8 mouse cellular contexts compared by ENCODE assay signal in the genomic region with DNA sequence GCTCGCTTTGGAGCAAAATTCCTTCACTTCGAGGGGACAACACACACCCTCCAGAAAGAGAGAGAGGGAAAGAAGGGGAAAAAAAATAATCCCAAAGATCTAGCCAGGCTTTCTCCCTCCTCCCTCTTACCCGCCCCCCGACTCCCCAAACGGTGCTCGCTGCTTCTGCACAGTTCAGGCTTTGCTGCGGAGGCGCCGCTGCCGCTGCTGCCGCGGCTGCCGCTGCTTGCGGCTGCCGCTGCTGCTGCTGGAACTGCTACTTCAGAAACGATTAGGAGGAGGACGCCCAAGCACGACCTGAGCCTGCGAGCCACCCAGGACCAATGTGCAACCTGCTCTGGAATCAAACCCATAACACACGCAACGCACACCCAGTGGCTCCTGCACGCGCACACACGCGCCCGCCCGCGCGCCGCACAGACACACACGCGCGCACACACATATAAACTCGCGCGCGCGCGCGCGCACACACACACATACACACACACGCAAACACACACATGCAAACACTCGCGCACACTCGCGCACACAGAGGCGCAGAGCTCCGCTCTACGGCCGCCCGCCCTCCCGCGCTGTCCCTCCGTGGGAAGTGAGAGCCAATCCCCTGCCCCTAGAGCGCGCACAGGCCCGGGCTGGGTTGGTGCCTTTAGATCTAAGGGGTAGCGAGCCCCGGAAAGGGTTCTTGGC. TPM values are rescaled to one million over a fixed set of nuclear protein-coding genes. Genes with fewer than 3 reads are reported as not detected.
DNase-seq lines count a peak whose midpoint lies in the region; ATAC-seq lines count a peak whose summit lies in the region.

A gene (minus strand): TSS at position 51 of the 687 bp plus-strand sequence.

- H3K4me3 ChIP-seq in forebrain, embryonic 15.5 days, result peak within 1 kb of the TSS; percentile 85
- H3K4me3 ChIP-seq in intestine, embryonic 15.5 days (replicated peaks), result peak within 1 kb of the TSS; percentile 68

- no peaks in the 10 kb centered on the region for H3K27me3 ChIP-seq in forebrain, embryonic 15.5 days
- H3K27me3 ChIP-seq in intestine, embryonic 15.5 days (replicated peaks), result no peaks in the 10 kb centered on the region

- H3K9me3 ChIP-seq in forebrain, embryonic 15.5 days, result no peaks in the 10 kb centered on the region
- no peaks in the 10 kb centered on the region for H3K9me3 ChIP-seq in intestine, embryonic 15.5 days

- ATAC-seq in forebrain, embryonic 15.5 days (replicated peaks), result peak; percentile 96
- ATAC-seq in intestine, embryonic 15.5 days, result peak; percentile 94

- H3K4me2 ChIP-seq in forebrain, embryonic 15.5 days (replicated peaks), result peak within 1 kb of the TSS; percentile 83
- H3K4me2 ChIP-seq in intestine, embryonic 15.5 days (replicated peaks), result peak within 1 kb of the TSS; percentile 91

- H3K4me1 ChIP-seq in forebrain, embryonic 15.5 days, result peaks cover 22% of the 10 kb centered on the region
- no peaks in the 10 kb centered on the region; the same call in 1 of the 2 replicates for H3K4me1 ChIP-seq in intestine, embryonic 15.5 days (replicated peaks)

- under 1% methylated on average over 59 of the region's 59 CpGs for WGBS in forebrain, embryonic 15.5 days
- under 1% methylated on average over 59 of the region's 59 CpGs for WGBS in intestine, embryonic 15.5 days

- H3K9ac ChIP-seq in forebrain, embryonic 15.5 days (replicated peaks), result peak within 1 kb of the TSS; percentile 85
- H3K9ac ChIP-seq in intestine, embryonic 15.5 days, result peak within 1 kb of the TSS; percentile 57

- DNase-seq in gastrocnemius, postnatal 10 days, result peak; percentile 27
- DNase-seq in gastrocnemius, adult 18-20 months (ENCODE audit: low spot score), result no peak
- peak; percentile 64 for DNase-seq in cerebellum, adult 11 months
- peak; percentile 20 for DNase-seq in liver
- DNase-seq in ovary, postnatal 14 days (ENCODE audit: low spot score), result peak; percentile 9
- no peak for DNase-seq in thymus, postnatal 10 days (ENCODE audit: low spot score in 2 of 2)

- no peaks in the 10 kb centered on the region for H3K36me3 ChIP-seq in forebrain, embryonic 15.5 days
- H3K36me3 ChIP-seq in intestine, embryonic 15.5 days, result no peaks in the 10 kb centered on the region

- peak within 1 kb of the TSS; percentile 97 for H3K27ac ChIP-seq in forebrain, embryonic 15.5 days (replicated peaks)
- peak within 1 kb of the TSS; percentile 79 for H3K27ac ChIP-seq in intestine, embryonic 15.5 days

RNA-seq across cellular contexts. Expression of the gene that starts here (rescaled TPM):
- 1 to 10 TPM in 1 of 2 experiments, under 1 TPM in 1; 0.96 to 2.1 TPM for total RNA-seq in gastrocnemius, postnatal 10 days (2021)
- under 1 TPM; 0.32 to 0.59 TPM for total RNA-seq in gastrocnemius, adult 18-20 months (2021)
- 35.9 and 39.5 TPM in 2 replicates for polyA plus RNA-seq in forebrain, embryonic 15.5 days (2015; fragmentation: Nextera tagmentation; extraction: Ambion mirVana)
- polyA plus RNA-seq in intestine, embryonic 15.5 days (2015; fragmentation: Nextera tagmentation; extraction: Ambion mirVana), result 0.65 and 0.90 TPM in 2 replicates

Comparison
In these comparisons a context has a peak if more than half of its experiments do, and no peak if none do; other contexts are left out.
1. RNA of the gene that starts here (polyA plus RNA-seq): 35.9 to 39.5 TPM in forebrain, embryonic 15.5 days; 0.65 to 0.90 TPM in intestine, embryonic 15.5 days; every median in the first group is over 10 times any median in the second.
2. DNase-seq: peak in gastrocnemius, postnatal 10 days (single experiment), cerebellum, adult 11 months (single experiment), liver (single experiment) and ovary, postnatal 14 days (single experiment); none in gastrocnemius, adult 18-20 months (single experiment) and thymus, postnatal 10 days (0 of 2).
3. Peak in ATAC-seq, H3K4me3 ChIP-seq, H3K27ac ChIP-seq, H3K9ac ChIP-seq and H3K4me2 ChIP-seq in intestine, embryonic 15.5 days; RNA of the gene not detected or under 1 TPM.